Mouse (Mus musculus) heart, embryonic 11.5 days (tissue): ENCODE results near the gene H6pd. TPM values are rescaled to one million over a fixed set of nuclear protein-coding genes. Genes with fewer than 3 reads are reported as not detected.
A peak's percentile ranks its signal among the peaks of the same experiment; 100 is the strongest.

Source experiments
- ATAC-seq: fragments of 200-750 bp; cut with Nextera tagmentation; replicated peaks from 2 replicates; pipeline ENCODE4 v1.8.0; 2017; ENCODE audit warnings: moderate library complexity; ENCODE audit not compliant: insufficient number of reproducible peaks, low FRiP score, low TSS enrichment
- H3K27ac ChIP-seq: fragments of 300-500 bp; sonication (generic); 2 replicates; pipeline ENCODE4 v1.5.1; 2014; ENCODE audit warnings: mild to moderate bottlenecking, low read depth, low read length
- H3K27me3 ChIP-seq: fragments of 300-500 bp; sonication (generic); 2 replicates; pipeline ENCODE4 v1.6.1; 2014; ENCODE audit warnings: mild to moderate bottlenecking, low read length, mixed read lengths; ENCODE audit not compliant: control insufficient read depth, insufficient read depth
- H3K36me3 ChIP-seq: fragments of 300-500 bp; sonication (generic); 2 replicates; pipeline ENCODE4 v1.6.1; 2014; ENCODE audit warnings: mild to moderate bottlenecking, low read length, moderate library complexity, mixed read lengths; ENCODE audit not compliant: control insufficient read depth, insufficient read depth
- H3K4me1 ChIP-seq: fragments of 300-500 bp; sonication (generic); 2 replicates; pipeline ENCODE4 v1.6.1; 2014; ENCODE audit warnings: low read length; ENCODE audit not compliant: control insufficient read depth, insufficient read depth
- H3K4me2 ChIP-seq: fragments of 300-500 bp; sonication (generic); 2 replicates; pipeline ENCODE4 v1.6.1; 2014; ENCODE audit warnings: mild to moderate bottlenecking, moderate library complexity
- H3K4me3 ChIP-seq: fragments of 300-500 bp; sonication (generic); 2 replicates; pipeline ENCODE4 v1.5.1; 2014; ENCODE audit warnings: low read depth, low read length
- H3K9ac ChIP-seq: fragments of 300-500 bp; sonication (generic); 2 replicates; pipeline ENCODE4 v1.6.1; 2014; ENCODE audit warnings: mild to moderate bottlenecking, low read depth, low read length, moderate library complexity
- H3K9me3 ChIP-seq: fragments of 300-500 bp; sonication (generic); replicated peaks from 2 replicates; pipeline ENCODE4 v1.6.1; 2016; ENCODE audit warnings: low read length; ENCODE audit not compliant: control insufficient read depth
- WGBS: fragments of 180-500 bp; shearing (Covaris S2); extraction: QIAGEN DNeasy Blood & Tissue Kit; methylation state at CpG from one replicate; pipeline ENCODE4 v1.1.7; 2014; ENCODE audit not compliant: insufficient replicate concordance; 5-methylcytosine and 5-hydroxymethylcytosine counted together
- polyA plus RNA-seq: library from polyadenylated mRNA; unstranded; fragments of >200 nt; fragmentation: Nextera tagmentation; extraction: Ambion mirVana; gene quantifications from 2 replicates; pipeline ENCODE4 v1.2.1, GENCODE M21; 2014

Gene H6pd
- 4.8 and 6.2 TPM in 2 replicates for polyA plus RNA-seq

DNA sequence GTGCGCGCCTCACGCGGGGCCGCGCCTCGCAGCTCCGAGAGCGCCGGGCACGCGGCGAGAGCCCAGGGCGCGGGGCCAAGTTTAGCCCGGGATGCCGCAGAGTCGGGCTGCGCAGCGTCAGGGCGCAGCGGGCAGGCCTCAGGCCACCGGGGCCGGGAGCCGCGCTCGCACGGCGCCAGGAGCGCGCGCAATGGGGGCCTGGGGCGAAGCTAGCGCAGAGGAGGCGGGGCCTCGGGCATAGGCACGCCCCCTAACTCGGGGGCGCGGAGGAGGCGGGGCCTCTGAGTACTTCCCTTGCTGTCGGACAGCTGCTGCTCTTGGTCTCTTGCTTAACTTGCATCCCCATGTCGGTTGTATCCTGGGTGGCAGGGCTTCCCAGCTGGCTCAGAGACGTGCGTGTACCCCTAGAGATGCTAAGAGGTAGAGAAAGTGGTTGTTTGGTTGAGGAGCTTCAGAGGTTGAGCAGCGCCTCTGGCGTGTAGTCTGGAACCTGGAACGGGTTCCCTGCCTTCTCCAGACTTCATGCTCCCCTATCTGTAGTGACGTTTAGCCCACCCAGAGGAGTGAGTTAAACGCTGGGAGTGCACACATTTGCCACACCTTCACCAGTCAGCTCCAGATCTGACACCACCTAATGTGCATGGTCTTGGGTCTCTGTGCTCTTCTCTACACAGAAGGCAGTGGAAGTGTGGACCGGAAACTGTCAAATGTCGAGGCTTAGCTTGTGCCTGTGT lies at the start of gene H6pd:
TSS of gene H6pd (minus strand) at position 171 of the 734 bp plus-strand sequence.
- H3K4me3 ChIP-seq = peak within 1 kb of the TSS; percentile 58
- H3K4me2 ChIP-seq = peak within 1 kb of the TSS; percentile 83
- H3K9ac ChIP-seq = peak within 1 kb of the TSS; percentile 86
- H3K27me3 ChIP-seq = no peaks in the 10 kb centered on the region
- peak; percentile 85 for ATAC-seq
- no peaks in the 10 kb centered on the region for H3K36me3 ChIP-seq
- WGBS = 4% methylated on average over 46 of the region's 52 CpGs
- peaks cover 8% of the 10 kb centered on the region for H3K4me1 ChIP-seq
- peak within 1 kb of the TSS; percentile 94 for H3K27ac ChIP-seq
- H3K9me3 ChIP-seq = no peaks in the 10 kb centered on the region; the same call in 1 of the 2 replicates

DNA sequence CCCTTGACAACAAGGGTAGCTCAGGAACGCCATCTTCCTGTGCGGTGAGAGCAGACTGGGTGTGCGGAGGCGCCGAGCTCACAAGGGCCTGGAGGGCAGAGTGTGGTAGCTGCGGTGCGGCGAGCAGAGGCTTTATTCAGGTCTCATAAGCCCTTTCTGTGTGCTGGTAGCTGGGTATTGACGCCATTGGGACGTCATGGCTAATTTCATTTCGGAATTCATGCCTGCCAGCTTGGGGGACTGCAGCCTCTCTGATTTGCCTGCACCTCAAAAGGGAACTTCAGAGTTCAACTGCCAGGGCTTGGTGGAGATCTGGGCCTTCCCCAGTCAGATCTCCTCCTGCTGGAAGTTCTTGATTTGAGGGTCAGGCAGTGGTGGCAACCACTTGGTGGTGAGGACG lies 48.9 kb upstream of the H6pd start:
- WGBS = 82% methylated on average over 12 of the region's 12 CpGs
- Histone ChIP-seq H3K27me3 (no peaks in the 10 kb centered on the region), H3K27ac (no peak overlapping the region), H3K9me3 (no peaks in the 10 kb centered on the region), H3K4me2 (no peak overlapping the region), H3K4me1 (0 out of 2 replicates have a peak, but pooled peaks cover 3% of the 10 kb centered on the region), H3K36me3 (no peaks in the 10 kb centered on the region), H3K4me3 (no peak overlapping the region), H3K9ac (no peak overlapping the region)
- no peak for ATAC-seq

DNA sequence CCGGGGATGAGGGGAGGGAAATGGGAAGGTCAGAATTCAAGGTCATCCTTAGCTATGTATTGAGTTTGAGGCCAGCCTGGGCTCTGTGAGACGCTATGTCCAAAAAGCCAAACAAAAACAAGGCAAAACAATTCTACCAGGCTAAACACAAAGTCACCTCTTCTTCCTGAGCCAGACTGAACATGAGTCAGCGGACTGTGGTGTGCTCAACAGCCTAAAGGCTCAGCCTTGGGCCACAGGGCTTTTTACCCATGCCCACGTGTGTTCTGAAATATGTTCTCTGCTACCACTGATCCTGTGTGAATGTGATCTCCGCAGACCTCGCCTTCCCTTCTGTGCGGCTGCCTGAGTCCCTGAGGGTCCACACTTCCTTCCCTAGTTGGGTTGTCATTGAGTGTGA lies 47.3 kb upstream of the H6pd start:
- Histone ChIP-seq H3K9me3 (no peaks in the 10 kb centered on the region), H3K27ac (no peak overlapping the region), H3K4me2 (no peak overlapping the region), H3K4me1 (0 out of 2 replicates have a peak, but pooled peaks cover 3% of the 10 kb centered on the region), H3K4me3 (no peak overlapping the region), H3K27me3 (peaks cover 3% of the 10 kb centered on the region; the same call in 1 of the 2 replicates), H3K36me3 (no peaks in the 10 kb centered on the region), H3K9ac (no peak overlapping the region)
- ATAC-seq = no peak
- WGBS = 78% methylated on average over 7 of the region's 7 CpGs

DNA sequence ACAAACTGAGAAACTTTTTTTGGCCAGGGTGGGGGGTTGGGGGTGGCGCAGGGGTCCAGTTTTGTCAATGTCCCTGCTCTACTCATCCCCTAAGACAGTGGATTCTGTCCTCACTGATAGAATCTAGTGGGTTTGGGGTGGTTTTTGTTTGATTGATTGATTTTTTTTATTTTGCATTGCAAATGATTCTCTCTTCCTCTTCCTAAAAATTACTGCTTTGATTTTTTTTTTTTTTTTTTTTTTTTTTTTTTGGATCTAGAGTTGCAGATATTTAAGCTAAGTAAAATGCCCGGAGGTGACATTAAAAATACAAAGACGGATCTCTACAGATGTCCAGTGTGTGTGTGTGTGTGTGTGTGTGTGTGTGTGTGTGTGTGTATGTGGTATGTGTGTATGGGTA lies 43.6 kb upstream of the H6pd start:
- WGBS = 82% methylated on average over 3 of the region's 3 CpGs

DNA sequence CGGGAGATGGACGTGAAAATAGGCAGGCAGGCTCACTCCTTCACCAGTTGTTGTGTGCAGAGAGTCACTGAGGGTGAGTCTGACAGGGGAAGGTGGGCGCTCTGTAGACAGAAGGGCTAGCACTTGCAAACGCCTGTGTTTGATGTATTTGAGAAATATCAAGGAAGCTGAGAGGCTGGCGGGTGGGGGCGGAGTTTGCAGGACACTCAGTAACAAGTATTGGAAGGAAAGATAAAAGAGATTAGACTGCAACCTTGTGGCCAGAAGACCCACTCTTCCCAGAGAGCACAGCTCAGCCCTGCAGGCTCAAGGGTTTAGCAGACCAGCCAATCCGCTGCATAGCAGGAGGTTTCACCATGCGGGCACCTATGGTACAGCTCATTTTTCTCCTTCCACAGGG lies 42.7 kb upstream of the H6pd start:
- Histone ChIP-seq H3K9ac (no peak overlapping the region), H3K4me1 (peaks cover 16% of the 10 kb centered on the region), H3K27ac (no peak overlapping the region), H3K4me2 (no peak overlapping the region), H3K36me3 (no peaks in the 10 kb centered on the region), H3K27me3 (peaks cover 40% of the 10 kb centered on the region), H3K4me3 (no peak overlapping the region), H3K9me3 (no peaks in the 10 kb centered on the region)
- WGBS = 58% methylated on average over 8 of the region's 8 CpGs
- no peak for ATAC-seq

More for the DNA sequence above, 43.6 kb upstream of the H6pd start:
- H3K27ac ChIP-seq = no peak overlapping the region
- H3K9ac ChIP-seq = no peak overlapping the region
- H3K4me2 ChIP-seq = no peak overlapping the region
- H3K4me3 ChIP-seq = no peak overlapping the region
- no peak for ATAC-seq
- H3K4me1 ChIP-seq = peaks cover 16% of the 10 kb centered on the region
- no peaks in the 10 kb centered on the region for H3K9me3 ChIP-seq
- H3K27me3 ChIP-seq = peaks cover 35% of the 10 kb centered on the region
- no peaks in the 10 kb centered on the region for H3K36me3 ChIP-seq

DNA sequence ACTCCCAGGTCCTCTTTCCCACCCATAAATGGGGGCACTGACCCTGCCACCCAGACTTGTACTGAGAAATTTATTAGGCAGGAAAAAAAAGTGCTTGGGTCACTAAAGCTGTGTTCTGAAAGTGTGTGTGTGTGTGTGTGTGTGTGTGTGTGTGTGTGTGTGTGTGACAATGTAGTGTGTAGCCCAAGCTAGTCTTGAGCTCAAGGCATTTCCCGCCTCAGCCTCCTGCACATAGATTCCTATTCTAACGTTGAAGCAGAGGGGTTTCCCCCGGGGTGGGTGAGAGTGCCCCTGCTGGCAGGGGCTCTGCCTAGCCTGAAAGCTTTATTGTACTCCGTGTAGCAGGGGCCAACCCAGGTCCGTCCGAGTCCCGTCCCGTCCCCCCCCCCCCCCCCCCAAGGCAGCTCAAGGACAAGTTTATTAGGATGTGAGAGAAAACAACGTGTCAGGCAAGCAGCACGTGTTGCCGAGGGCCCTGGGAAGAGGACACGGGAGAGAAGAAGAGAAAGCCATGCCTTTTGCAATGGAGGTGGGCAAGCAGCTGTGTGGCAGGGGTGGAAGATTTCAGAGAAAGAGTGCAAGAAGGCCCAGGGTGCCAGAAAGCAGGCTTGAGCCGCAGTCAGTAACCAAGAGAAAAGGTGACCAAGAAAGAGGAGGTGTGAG lies 40.9 kb upstream of the H6pd start:
- peaks cover 14% of the 10 kb centered on the region for H3K4me1 ChIP-seq
- H3K27me3 ChIP-seq = peaks cover 50% of the 10 kb centered on the region
- H3K36me3 ChIP-seq = no peaks in the 10 kb centered on the region
- no peaks in the 10 kb centered on the region for H3K9me3 ChIP-seq
- H3K4me3 ChIP-seq = peak overlapping the region; percentile 8; the same call in 1 of the 2 replicates
- no peak overlapping the region for H3K27ac ChIP-seq
- no peak for ATAC-seq
- no peak overlapping the region for H3K9ac ChIP-seq
- H3K4me2 ChIP-seq = peak overlapping the region; percentile 96
- WGBS = 12% methylated on average over 13 of the region's 13 CpGs

DNA sequence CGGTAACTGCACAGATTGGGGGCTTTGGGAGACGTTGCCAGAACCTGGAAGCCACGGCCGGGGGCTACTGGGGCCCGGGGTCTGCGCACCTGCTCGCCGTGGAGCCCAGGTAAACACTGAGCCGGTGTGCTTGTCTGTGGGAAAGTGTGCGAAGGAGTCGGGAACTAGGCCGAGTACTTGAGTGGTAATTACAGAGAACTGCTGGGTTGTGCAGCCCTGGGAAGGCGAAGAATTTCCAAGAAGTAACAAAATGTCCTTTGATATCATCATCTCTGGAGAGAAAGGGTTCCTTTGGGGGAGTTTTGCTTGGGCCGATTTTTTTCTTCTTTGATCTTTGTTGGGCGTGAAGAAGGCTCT lies 40.3 kb upstream of the H6pd start:
- Histone ChIP-seq H3K27me3 (peaks cover 50% of the 10 kb centered on the region), H3K4me1 (peaks cover 14% of the 10 kb centered on the region), H3K9ac (peak overlapping the region; percentile 40), H3K27ac (no peak overlapping the region), H3K4me3 (peak overlapping the region; percentile 59), H3K4me2 (peak overlapping the region; percentile 96), H3K36me3 (no peaks in the 10 kb centered on the region), H3K9me3 (no peaks in the 10 kb centered on the region)
- WGBS = 15% methylated on average over 15 of the region's 15 CpGs
- no peak for ATAC-seq

DNA sequence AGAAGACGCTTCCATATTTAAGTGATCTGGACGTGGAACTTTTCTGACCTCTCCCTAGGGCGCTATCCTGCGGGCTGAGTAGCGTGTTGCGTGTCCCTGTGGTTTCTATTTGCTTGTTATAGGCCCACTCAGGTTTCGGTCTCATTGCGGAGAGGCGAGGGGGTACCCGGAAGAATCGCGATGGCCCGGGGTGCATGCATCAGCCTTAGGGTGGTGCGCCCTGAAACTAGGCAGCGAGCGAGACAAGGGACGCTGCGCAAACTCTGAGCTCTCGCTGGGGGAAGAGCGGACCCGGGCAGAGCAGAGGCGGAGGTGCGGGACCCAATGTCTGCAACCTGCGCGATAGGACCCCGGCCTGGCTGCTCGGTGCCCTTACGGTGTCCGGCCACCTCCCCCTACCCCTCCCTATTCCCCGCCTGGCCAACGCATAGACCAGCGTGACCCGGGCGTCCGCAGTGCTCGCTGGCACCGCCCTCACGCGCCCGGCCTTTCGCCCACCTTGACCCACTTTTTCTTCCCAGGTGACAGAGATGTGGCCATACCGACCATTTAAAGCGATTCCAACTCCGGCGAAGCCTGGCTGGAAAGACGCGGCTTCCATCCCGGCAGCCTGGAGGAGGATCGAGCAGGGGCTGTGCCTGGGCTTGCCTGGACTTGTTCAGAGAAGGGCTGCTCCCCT lies 39.8 kb upstream of the H6pd start:
- under 1% methylated on average over 44 of the region's 49 CpGs for WGBS
- H3K36me3 ChIP-seq = no peaks in the 10 kb centered on the region
- H3K9ac ChIP-seq = peak overlapping the region; percentile 40
- H3K9me3 ChIP-seq = no peaks in the 10 kb centered on the region
- no peak overlapping the region for H3K27ac ChIP-seq
- peaks cover 14% of the 10 kb centered on the region for H3K4me1 ChIP-seq
- H3K27me3 ChIP-seq = peaks cover 50% of the 10 kb centered on the region
- H3K4me3 ChIP-seq = peak overlapping the region; percentile 59
- peak overlapping the region; percentile 96 for H3K4me2 ChIP-seq
- 0 out of 2 replicates have a peak, but pooled peaks have one; percentile 20 for ATAC-seq
